Mouse (Mus musculus): ENCODE results near the gene Itgb5.

Itgb5 gene

GRCm38 (mm10) chr16:33939133-33939531 lies 109.7 kb downstream of the Itgb5 start:
- DNase-seq (ENCODE audit: low read depth) = no peak

- no peak for DNase-seq (ENCODE audit: low read depth)
These were observed 110.2 kb downstream of the Itgb5 start for GRCm38 (mm10) chr16:33939636-33940035.

DNA sequence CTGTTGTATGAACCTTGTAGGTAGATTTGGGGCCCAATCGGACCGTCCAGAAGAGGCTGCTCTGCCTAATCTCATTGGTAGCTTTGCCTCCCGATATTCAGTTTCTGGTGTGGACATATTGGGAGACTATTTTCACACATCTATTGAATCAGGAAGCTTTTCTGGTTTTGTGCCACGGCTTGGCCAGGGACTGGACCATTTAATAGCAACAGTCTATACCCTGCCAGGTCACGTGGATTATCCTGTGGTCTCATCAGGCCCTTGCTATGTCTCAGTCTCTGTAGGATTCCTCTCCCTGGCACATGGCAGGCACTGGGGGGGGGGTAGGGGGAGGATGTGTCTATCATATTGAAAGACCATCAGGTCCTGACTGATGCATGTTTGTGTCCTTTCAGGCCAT lies 110.6 kb downstream of the Itgb5 start:
- DNase-seq (ENCODE audit: low read depth) = no peak

- no peak for DNase-seq (ENCODE audit: low read depth)
These were observed 111.9 kb downstream of the Itgb5 start for GRCm38 (mm10) chr16:33941271-33941781.

GRCm38 (mm10) chr16:33942341-33942740 lies 112.9 kb downstream of the Itgb5 start:
- DNase-seq (ENCODE audit: low read depth) = no peak

- DNase-seq (ENCODE audit: low read depth) = no peak
These were observed 113.9 kb downstream of the Itgb5 start for GRCm38 (mm10) chr16:33943388-33943787.

- DNase-seq (ENCODE audit: low read depth) = no peak
These were observed 114.7 kb downstream of the Itgb5 start for GRCm38 (mm10) chr16:33944126-33944525.

DNA sequence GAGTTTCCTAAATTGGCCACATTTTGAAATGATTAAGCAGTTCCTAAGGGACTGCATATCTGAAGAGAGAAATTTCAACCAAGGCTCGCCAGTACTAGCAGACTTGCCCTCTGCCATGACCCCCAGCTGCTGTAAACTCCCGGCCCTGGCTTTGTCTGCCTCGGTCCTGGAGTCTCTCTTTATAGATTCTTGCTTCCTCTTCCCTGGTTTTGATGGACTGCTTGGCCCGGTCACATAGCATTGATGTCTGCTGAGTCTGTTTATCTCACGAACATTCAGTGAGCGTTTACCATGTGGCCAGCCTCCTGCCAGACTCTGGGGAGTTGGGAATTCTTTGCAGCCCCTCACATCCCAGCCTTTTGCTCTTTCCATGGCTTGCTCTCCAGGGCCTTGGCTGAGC lies 115.3 kb downstream of the Itgb5 start:
- DNase-seq (ENCODE audit: low read depth) = no peak

DNA sequence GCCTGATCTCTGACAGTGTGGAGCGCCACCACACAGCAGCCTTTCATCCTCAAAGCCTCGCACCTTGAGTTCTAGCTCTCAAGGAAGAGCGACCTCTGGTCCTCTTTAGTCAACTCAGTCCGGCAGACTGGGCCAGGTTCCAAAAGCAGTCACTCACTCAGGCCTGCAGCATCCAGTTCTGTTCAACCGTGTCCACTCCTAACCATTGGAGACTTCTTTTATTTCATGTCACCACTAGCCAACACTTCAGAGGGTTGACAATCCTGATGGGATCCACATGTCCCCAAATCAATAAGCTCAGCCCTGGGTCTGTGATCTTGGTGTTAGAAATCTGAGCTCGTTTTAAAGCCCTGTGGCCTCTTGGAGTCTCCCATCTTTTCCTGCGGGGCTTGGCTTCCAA lies 116.6 kb downstream of the Itgb5 start:
- no peak for DNase-seq (ENCODE audit: low read depth)

DNA sequence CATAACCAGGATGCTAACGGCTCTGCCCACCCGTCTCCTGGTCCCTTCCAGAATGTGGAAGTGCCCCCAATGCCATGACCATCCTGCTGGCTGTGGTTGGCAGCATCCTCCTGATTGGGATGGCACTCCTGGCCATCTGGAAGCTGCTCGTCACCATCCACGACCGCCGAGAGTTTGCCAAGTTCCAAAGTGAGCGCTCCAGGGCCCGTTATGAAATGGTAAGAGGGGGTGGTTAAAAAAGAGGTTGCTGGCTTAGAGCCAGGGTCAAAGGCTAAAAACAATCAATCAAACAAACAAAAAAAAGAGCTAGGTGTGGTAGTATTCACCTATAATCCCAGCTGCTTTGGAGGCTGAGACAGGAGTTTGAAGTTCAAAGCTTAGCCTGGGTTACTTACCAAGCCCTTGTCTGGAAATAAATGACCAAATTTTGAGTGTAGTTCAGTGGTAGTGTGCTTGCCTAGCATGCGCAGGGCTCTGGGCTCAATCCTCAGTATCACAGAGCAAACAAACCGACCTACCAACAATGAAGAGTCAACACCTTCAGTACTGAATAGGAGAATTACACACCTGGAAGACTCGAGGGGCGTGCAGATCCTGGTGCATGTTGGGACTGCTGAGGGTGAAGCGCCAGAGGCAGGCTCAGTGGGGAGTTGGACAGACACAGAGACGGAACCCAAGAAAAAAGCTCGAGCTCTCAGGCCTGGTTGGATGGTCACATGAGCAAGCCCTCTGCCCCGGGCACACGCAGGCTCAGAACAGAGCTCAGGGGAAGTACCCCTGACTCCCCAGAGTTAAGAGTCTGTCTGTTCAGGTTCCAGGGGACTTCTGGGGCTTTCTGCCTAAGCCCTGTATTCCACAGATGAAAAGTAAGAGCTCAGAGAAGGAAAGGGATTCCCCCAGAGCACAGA lies 118.5 kb downstream of the Itgb5 start:
- no peak for DNase-seq (ENCODE audit: low read depth)

GRCm38 (mm10) chr16:33950386-33950785 lies 120.9 kb downstream of the Itgb5 start:
- DNase-seq (ENCODE audit: low read depth) = no peak

GRCm38 (mm10) chr16:33950830-33951229 lies 121.4 kb downstream of the Itgb5 start:
- DNase-seq (ENCODE audit: low read depth) = peak; percentile 74

GRCm38 (mm10) chr16:33953008-33953407 lies 123.5 kb downstream of the Itgb5 start:
- DNase-seq (ENCODE audit: low read depth) = no peak

GRCm38 (mm10) chr16:33954793-33955192 lies 125.3 kb downstream of the Itgb5 start:
- DNase-seq (ENCODE audit: low read depth) = no peak

DNA sequence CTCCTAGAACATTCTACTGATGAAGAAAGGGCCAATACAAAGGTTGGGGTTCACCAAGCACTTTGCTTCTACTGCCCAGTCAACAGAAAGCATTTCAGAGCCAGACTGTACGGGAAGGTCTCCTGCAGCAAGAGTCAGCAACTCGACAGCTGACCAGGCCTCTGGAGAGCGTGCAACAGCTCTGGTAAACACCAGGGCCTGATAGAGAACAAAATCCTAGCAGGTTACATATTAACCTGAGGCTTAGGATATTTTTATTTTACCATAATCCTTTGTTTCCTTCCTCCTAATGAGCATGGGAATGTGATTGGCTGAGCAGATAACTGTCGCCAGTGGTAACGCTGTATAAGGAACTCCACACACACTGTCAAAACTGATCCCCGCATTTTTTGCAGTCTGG lies 134.0 kb downstream of the Itgb5 start:
- DNase-seq (ENCODE audit: low read depth) = no peak

DNA sequence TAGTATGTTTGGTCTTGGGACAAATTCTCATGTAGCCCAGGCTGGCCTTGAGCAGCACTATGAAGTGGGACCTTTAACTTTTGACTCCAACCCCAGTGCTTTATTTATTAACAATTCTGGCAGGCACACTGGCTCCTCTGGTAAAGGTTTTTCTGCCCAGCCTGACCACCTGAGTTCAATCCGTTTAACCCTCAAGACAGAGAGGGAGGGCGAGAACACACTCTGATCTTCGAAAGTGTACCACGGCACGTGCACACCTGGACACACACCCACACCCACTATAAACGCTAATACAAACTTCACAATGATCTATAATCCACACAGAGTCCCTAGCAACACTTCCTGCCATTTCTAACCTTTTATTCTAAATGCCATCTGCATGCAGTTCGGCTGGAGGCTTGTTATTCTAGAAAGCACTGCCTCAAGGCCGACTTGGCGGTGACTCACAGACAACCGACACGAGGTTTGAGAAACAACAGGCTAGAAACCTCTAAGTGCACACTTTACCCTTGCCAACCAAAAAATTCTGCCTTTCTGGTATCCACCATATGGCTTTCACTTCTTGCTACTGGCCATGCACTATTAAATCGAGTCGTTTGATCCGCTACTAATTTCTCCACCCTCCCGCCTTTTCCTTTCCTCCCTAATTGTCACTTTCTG lies 136.5 kb downstream of the Itgb5 start:
- no peak for DNase-seq (ENCODE audit: low read depth)

DNA sequence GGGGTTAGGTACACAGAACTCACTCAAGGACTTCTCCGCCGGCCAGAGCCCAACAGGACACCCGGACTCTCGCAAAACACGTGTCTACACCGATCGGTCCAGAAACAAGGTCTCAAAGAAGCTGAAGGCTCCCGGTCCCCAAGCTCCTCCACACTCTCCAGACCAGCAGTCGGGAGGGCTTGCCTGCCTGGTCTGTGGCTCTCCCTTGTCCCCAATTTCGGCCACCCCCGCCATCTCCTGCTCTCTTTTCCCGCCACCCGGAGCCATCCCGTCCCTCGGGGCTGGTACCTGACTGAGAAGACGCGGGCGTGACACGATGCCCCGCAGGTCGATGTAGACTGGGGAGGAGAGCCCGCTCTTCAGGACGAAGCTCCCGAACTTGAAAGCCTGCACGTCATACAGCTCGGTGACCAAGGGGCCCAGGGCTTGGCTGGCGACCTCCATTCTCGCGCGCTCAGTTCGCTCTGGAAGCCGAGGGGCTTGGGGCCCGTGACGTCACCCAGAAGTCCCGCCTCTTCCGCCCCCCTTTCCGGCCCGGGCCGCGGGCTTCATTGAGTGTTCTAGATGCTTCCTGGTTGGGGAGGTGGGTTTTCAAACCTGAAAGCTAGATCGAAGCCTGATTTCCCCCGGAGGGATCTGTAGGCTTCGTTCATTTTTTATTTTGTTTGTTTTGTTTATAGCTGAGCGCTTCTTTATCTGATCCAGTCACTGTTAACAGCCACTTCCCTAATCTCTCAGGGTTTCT lies 137.2 kb downstream of the Itgb5 start, which contains the start of gene Umps:
Gene Umps (minus strand): TSS at position 501 of the 745 bp plus-strand sequence.
- DNase-seq (ENCODE audit: low read depth) = peak; percentile 61

- peak; percentile 40 for DNase-seq (ENCODE audit: low read depth)
These were observed 137.8 kb downstream of the Itgb5 start for GRCm38 (mm10) chr16:33967283-33967640.

DNA sequence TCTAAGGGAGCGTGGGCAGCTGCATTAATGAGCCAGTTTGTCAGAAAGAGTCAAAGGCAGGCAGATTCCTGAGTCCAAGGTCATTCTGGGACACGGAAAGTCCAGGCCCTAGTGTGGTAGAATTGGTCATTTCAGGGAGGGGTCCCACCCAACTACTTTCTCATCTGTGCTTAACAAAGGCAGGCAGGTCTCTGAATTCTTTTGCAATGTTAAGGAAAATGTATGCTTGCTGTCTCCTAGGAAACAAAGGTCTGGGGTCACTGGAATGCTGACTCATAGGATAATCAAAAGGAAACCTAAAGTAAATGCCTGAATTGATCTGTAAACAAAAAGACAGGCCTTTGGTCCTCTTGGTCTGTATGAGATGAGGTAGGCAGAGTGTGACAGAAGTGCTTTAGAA lies 150.4 kb downstream of the Itgb5 start:
- no peak for DNase-seq (ENCODE audit: low read depth)

GRCm38 (mm10) chr16:33983712-33984111 lies 154.2 kb downstream of the Itgb5 start:
- DNase-seq (ENCODE audit: low read depth) = no peak

GRCm38 (mm10) chr16:33985372-33985771 lies 155.9 kb downstream of the Itgb5 start:
- no peak for DNase-seq (ENCODE audit: low read depth)

DNA sequence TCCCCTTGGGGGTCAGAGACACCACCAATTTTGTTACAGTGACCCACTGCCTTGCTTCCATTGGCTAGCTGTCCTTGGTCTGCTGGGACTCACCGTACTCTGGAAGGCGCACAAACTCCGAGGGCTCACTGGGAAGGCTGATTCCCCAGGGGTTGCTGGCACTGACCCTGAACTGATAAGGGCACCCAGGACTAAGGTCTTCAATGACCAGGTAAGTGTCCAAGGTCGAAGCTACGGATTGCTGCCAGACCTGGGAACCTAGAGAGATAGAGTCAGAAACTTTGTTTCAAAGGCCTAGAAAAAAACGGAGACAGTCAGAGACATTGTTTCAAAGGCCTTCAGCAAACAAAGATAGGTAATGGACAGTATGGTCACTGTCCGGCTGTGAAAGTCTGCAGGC lies 157.5 kb downstream of the Itgb5 start:
- DNase-seq (ENCODE audit: low read depth) = no peak

All from c-Kit-positive CD71-positive TER-119-negative erythroid progenitor cells, embryonic 14.5 days (primary cell).